Mouse (Mus musculus) retina, adult 2 months (tissue): ENCODE results near the gene Gm10717.
"Not testable (repeated sequence)": the region's sequence is repeated elsewhere in the genome, so short reads cannot be mapped to it uniquely, and the experiment has no call there.

ENCODE experiments used
- DNase-seq: peaks from one replicate; pipeline ENCODE4 v3.0.0-alpha.2; 2012; ENCODE audit warnings: low read depth, low spot score

The Gm10717 gene

DNA sequence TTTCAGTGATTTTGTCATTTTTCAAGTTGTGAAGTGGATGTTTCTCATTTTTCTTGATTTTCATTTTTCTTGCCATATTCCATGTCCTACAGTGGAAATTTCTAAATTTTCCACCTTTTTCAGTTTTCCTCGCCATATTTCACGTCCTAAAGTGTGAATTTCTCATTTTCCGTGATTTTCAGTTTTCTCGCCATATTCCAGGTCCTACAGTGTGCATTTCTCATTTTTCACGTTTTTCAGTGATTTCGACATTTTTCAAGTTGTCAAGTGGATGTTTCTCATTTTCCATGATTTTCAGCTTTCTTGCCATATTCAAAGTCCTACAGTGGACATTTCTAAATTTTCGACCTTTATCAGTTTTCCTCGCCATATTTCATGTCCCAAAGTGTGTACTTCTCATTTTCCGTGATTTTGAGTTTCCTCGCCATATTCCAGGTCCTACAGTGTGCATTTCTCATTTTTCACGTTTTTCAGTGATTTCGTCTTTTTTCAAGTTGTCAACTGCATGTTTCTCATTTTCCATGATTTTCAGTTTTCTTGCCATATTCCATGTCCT lies at the start of gene Gm10717:
Gene Gm10717, plus strand, starts transcription at position 506 of the 556 bp plus-strand sequence.
- not testable (repeated sequence) for DNase-seq

DNA sequence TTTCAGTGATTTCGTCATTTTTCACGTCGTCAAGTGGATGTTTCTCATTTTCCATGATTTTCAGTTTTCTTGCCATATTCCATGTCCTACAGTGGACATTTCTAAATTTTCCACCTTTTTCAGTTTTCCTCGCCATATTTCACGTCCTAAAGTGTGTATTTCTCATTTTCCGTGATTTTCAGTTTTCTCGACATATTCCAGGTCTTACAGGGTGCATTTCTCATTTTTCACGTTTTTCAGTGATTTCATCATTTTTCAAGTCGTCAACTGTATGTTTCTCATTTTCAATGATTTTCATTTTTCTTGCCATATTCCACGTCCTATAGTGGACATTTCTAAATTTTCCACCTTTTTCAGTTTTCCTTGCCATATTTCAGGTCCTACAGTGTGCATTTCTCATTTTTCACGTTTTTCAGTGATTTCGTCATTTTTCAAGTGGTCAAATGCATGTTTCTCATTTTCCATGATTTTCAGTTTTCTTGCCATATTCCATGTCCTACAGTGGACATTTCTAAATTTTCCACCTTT lies 24.7 kb upstream of the Gm10717 start, which contains the start of gene Gm10722:
Gene Gm10722, plus strand, starts transcription at position 478 of the 528 bp plus-strand sequence.
- DNase-seq = peak; percentile 22

DNA sequence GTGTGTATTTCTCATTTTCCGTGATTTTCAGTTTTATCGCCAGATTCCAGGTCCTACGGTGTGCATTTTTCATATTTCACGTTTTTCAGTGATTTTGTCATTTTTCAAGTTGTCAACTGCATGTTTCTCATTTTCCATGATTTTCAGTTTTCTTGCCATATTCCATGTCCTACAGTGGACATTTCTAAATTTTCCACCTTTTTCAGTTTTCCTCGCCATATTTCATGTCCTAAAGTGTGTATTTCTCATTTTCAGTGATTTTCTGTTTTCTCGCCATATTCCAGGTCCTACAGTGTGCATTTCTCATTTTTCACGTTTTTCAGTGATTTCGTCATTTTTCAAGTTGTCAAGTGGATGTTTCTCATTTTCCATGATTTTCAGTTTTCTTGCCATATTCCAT lies 24.2 kb upstream of the Gm10717 start:
- not testable (repeated sequence) for DNase-seq

DNA sequence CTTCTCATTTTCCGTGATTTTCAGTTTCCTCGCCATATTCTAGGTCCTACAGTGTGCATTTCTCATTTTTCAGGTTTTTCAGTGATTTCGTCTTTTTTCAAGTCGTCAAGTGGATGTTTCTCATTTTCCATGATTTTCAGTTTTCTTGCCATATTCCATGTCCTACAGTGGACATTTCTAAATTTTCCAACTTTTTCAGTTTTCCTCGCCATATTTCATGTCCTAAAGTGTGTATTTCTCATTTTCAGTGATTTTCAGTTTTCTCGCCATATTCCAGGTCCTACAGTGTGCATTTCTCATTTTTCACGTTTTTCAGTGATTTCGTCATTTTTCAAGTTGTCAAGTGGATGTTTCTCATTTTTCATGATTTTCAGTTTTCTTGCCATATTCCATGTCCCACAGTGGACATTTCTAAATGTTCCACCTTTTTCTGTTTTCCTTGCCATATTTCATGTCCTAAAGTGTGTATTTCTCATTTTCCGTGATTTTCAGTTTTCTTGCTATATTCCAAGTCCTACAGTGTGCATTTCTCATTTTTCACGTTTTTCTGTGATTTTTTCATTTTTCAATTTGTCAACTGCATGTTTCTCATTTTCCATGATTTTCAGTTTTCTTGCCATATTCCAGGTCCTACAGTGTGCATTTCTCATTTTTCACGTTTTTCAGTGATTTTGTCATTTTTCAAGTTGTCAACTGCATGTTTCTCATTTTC lies 23.1 kb upstream of the Gm10717 start:
- DNase-seq = not testable (repeated sequence)

DNA sequence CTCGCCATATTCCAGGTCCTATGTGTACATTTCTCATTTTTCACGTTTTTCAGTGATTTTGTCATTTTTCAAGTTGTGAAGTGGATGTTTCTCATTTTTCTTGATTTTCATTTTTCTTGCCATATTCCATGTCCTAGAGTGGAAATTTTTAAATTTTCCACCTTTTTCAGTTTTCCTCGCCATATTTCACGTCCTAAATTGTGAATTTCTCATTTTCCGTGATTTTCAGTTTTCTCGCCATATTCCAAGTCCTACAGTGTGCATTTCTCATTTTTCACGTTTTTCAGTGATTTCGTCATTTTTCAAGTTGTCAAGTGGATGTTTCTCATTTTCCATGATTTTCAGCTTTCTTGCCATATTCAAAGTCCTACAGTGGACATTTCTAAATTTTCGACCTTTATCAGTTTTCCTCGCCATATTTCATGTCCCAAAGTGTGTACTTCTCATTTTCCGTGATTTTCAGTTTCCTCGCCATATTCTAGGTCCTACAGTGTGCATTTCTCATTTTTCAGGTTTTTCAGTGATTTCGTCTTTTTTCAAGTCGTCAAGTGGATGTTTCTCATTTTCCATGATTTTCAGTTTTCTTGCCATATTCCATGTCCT lies 22.3 kb upstream of the Gm10717 start, which contains the start of gene Gm11168:
Gene Gm11168, plus strand, starts transcription at position 553 of the 603 bp plus-strand sequence.
- DNase-seq = not testable (repeated sequence)

DNA sequence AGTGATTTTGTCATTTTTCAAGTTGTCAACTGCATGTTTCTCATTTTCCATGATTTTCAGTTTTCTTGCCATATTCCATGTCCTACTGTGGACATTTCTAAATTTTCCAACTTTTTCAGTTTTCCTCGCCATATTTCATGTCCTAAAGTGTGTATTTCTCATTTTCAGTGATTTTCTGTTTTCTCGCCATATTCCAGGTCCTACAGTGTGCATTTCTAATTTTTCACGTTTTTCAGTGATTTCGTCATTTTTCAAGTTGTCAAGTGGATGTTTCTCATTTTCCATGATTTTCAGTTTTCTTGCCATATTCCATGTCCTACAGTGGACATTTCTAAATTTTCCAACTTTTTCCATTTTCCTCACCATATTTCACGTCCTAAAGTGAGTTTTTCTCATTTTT lies 19.0 kb upstream of the Gm10717 start:
- not testable (repeated sequence) for DNase-seq

DNA sequence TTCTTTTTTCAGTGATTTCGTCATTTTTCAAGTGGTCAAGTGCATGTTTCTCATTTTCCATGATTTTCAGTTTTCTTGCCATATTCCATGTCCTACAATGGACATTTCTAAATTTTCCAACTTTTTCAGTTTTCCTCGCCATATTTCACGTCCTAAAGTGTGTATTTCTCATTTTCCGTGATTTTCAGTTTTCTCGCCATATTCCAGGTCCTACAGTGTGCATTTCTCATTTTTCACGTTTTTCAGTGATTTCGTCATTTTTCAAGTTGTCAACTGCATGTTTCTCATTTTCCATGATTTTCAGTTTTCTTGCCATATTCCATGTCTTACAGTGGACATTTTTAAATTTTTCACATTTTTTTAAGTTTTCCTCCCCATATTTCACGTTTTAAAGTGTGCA lies 18.6 kb upstream of the Gm10717 start:
- DNase-seq = not testable (repeated sequence)

DNA sequence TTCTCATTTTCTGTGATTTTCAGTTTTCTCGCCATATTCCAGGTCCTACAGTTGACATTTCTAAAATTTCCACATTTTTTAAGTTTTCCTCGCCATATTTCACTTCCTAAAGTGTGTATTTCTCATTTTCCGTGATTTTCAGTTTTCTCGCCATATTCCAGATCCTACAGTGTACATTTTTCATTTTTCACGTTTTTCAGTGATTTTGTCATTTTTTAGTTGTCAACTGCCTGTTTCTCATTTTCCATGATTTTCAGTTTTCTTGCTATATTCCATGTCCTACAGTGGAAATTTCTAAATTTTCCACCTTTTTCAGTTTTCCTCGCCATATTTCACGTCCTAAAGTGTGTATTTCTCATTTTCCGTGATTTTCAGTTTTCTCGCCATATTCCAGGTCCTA lies 17.9 kb upstream of the Gm10717 start:
- DNase-seq = peak; percentile 8

DNA sequence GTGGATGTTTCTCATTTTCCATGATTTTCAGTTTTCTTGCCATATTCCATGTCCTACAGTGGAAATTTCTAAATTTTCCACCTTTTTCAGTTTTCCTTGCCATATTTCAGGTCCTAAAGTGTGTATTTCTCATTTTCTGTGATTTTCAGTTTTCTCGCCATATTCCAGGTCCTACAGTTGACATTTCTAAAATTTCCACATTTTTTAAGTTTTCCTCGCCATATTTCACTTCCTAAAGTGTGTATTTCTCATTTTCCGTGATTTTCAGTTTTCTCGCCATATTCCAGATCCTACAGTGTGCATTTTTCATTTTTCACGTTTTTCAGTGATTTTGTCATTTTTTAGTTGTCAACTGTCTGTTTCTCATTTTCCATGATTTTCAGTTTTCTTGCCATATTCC lies 15.9 kb upstream of the Gm10717 start:
- DNase-seq = not testable (repeated sequence)

DNA sequence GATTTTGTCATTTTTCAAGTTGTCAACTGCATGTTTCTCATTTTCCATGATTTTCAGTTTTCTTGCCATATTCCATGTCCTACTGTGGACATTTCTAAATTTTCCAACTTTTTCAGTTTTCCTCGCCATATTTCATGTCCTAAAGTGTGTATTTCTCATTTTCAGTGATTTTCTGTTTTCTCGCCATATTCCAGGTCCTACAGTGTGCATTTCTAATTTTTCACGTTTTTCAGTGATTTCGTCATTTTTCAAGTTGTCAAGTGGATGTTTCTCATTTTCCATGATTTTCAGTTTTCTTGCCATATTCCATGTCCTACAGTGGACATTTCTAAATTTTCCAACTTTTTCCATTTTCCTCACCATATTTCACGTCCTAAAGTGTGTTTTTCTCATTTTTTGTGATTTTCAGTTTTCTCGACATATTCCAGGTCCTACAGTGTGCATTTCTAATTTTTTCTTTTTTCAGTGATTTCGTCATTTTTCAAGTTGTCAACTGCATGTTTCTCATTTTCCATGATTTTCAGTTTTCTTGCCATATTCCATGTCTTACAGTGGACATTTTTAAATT lies 13.1 kb upstream of the Gm10717 start:
- not testable (repeated sequence) for DNase-seq

DNA sequence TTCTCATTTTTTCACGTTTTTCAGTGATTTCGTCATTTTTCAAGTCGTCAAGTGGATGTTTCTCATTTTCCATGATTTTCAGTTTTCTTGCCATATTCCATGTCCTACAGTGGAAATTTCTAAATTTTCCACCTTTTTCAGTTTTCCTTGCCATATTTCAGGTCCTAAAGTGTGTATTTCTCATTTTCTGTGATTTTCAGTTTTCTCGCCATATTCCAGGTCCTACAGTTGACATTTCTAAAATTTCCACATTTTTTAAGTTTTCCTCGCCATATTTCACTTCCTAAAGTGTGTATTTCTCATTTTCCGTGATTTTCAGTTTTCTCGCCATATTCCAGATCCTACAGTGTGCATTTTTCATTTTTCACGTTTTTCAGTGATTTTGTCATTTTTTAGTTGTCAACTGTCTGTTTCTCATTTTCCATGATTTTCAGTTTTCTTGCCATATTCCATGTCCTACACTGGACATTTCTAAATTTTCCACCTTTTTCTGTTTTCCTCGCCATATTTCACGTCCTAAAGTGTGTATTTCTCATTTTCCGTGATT lies 12.4 kb upstream of the Gm10717 start, which contains the start of gene Gm10721:
Gene Gm10721, plus strand, starts transcription at position 408 of the 547 bp plus-strand sequence.
- DNase-seq = not testable (repeated sequence)

DNA sequence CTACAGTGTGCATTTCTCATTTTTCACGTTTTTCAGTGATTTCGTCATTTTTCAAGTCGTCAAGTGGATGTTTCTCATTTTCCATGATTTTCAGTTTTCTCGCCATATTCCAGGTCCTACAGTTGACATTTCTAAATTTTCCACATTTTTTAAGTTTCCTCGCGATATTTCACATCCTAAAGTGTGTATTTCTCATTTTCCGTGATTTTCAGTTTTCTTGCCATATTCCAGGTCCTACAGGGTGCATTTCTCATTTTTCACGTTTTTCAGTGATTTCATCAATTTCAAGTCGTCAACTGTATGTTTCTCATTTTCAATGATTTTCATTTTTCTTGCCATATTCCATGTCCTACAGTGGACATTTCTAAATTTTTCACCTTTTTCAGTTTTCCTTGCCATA lies 9.9 kb upstream of the Gm10717 start, which contains the start of gene Gm10720:
Gene Gm10720, plus strand, starts transcription at position 301 of the 400 bp plus-strand sequence.
- not testable (repeated sequence) for DNase-seq

DNA sequence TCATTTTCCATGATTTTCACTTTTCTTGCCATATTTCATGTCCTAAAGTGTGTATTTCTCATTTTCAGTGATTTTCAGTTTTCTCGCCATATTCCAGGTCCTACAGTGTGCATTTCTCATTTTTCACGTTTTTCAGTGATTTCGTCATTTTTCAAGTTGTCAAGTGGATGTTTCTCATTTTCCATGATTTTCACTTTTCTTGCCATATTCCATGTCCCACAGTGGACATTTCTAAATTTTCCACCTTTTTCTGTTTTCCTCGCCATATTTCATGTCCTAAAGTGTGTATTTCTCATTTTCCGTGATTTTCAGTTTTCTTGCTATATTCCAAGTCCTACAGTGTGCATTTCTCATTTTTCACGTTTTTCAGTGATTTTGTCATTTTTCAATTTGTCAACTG lies 9.3 kb upstream of the Gm10717 start:
- DNase-seq = not testable (repeated sequence)

DNA sequence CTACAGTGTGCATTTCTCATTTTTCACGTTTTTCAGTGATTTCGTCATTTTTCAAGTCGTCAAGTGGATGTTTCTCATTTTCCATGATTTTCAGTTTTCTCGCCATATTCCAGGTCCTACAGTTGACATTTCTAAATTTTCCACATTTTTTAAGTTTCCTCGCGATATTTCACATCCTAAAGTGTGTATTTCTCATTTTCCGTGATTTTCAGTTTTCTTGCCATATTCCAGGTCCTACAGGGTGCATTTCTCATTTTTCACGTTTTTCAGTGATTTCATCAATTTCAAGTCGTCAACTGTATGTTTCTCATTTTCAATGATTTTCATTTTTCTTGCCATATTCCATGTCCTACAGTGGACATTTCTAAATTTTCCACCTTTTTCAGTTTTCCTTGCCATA lies 8.1 kb upstream of the Gm10717 start, which contains the start of gene Gm10719:
Gene Gm10719, plus strand, starts transcription at position 301 of the 400 bp plus-strand sequence.
- not testable (repeated sequence) for DNase-seq

DNA sequence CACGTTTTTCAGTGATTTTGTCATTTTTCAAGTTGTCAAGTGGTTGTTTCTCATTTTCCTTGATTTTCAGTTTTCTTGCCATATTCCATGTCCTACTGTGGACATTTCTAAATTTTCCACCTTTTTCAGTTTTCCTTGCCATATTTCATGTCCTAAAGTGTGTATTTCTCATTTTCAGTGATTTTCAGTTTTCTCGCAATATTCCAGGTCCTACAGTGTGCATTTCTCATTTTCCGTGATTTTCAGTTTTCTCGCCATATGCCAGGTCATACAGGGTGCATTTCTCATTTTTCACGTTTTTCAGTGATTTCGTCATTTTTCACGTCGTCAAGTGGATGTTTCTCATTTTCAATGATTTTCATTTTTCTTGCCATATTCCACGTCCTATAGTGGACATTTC lies 6.3 kb upstream of the Gm10717 start:
- not testable (repeated sequence) for DNase-seq

DNA sequence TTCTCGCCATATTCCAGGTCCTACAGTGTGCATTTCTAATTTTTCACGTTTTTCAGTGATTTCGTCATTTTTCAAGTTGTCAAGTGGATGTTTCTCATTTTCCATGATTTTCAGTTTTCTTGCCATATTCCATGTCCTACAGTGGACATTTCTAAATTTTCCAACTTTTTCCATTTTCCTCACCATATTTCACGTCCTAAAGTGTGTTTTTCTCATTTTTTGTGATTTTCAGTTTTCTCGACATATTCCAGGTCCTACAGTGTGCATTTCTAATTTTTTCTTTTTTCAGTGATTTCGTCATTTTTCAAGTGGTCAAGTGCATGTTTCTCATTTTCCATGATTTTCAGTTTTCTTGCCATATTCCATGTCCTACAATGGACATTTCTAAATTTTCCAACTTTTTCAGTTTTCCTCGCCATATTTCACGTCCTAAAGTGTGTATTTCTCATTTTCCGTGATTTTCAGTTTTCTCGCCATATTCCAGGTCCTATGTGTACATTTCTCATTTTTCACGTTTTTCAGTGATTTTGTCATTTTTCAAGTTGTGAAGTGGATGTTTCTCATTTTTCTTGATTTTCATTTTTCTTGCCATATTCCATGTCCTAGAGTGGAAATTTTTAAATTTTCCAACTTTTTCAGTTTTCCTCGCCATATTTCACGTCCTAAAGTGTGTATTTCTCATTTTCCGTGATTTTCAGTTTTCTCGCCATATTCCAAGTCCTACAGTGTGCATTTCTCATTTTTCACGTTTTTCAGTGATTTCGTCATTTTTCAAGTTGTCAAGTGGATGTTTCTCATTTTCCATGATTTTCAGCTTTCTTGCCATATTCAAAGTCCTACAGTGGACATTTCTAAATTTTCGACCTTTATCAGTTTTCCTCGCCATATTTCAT lies 5.1 kb upstream of the Gm10717 start:
- DNase-seq = not testable (repeated sequence)

DNA sequence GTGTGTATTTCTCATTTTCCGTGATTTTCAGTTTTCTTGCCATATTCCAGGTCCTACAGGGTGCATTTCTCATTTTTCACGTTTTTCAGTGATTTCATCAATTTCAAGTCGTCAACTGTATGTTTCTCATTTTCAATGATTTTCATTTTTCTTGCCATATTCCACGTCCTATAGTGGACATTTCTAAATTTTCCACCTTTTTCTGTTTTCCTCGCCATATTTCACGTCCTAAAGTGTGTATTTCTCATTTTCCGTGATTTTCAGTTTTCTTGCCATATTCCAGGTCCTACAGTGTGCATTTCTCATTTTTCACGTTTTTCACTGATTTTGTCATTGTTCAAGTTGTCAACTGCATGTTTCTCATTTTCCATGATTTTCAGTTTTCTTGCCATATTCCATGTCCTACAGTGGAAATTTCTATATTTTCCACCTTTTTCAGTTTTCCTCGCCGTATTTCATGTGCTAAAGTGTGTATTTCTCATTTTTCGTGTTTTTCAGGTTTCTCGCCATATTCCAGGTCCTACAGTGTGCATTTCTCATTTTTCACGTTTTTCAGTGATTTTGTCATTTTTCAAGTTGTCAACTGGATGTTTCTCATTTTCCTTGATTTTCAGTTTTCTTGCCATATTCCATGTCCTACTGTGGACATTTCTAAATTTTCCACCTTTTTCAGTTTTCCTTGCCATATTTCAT lies 2.8 kb upstream of the Gm10717 start:
- DNase-seq = peak; percentile 2

DNA sequence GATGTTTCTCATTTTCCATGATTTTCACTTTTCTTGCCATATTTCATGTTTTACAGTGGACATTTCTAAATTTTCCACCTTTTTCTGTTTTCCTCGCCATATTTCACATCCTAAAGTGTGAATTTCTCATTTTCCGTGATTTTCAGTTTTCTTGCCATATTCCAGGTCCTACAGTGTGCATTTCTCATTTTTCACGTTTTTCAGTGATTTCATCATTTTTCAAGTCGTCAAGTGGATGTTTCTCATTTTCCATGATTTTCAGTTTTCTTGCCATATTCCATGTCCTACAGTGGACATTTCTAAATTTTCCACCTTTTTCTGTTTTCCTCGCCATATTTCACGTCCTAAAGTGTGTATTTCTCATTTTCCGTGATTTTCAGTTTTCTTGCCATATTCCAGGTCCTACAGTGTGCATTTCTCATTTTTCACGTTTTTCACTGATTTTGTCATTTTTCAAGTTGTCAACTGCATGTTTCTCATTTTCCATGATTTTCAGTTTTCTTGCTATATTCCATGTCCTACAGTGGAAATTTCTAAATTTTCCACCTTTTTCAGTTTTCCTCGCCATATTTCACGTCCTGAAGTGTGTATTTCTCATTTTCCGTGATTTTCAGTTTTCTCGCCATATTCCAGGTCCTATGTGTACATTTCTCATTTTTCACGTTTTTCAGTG lies 1.8 kb upstream of the Gm10717 start, which contains the start of gene Gm10718:
Gene Gm10718, plus strand, starts transcription at position 236 of the 673 bp plus-strand sequence.
- not testable (repeated sequence) for DNase-seq
